Mouse (Mus musculus) monocyte, adult 5-6 weeks (primary cell): ENCODE measurements around the gene Rusc2. TPM values are rescaled to one million over a fixed set of nuclear protein-coding genes. Genes with fewer than 3 reads are reported as not detected.

Experiments used
- ATAC-seq: fragments of 153-309, 156-312 bp; replicated peaks from 2 replicates; pipeline ENCODE4 v1.8.0; 2017; ENCODE audit warnings: mild to moderate bottlenecking; ENCODE audit not compliant: low TSS enrichment, insufficient number of reproducible peaks, severe bottlenecking, poor library complexity, low FRiP score
- total RNA-seq: library from RNA; stranded (forward); fragments of 200-1000, 200-491, 200-594 nt; gene quantifications from 3 replicates; pipeline ENCODE4 v1.2.3, GENCODE M21; 2017

Gene Rusc2
- total RNA-seq, 1 experiment from 2014 or later = 7.6 TPM

GRCm38 (mm10) chr4:43465935-43466334 is 84.2 kb downstream of the Rusc2 start:
- no peak for ATAC-seq

GRCm38 (mm10) chr4:43466872-43467271 is 85.1 kb downstream of the Rusc2 start:
- no peak for ATAC-seq

GRCm38 (mm10) chr4:43470301-43470700 is 88.5 kb downstream of the Rusc2 start:
- peak; percentile 60; the same call in 1 of the 2 replicates for ATAC-seq

- no peak for ATAC-seq
Observed at GRCm38 (mm10) chr4:43473636-43474035, 91.9 kb downstream of the Rusc2 start.

GRCm38 (mm10) chr4:43476604-43477003 is 94.8 kb downstream of the Rusc2 start:
- no peak for ATAC-seq

Other genes with a start within 250 kb of the Rusc2 start
- 0.19 to 0.95 TPM (median 0.53 TPM) in 3 replicates for gene Atp8b5, start 114.8 kb upstream of the Rusc2 start, total RNA-seq
- gene Fam166b, start 47.2 kb downstream of the Rusc2 start, total RNA-seq = 1.1 to 2.8 TPM in 2 of 3 replicates, not detected in the other
- gene Tesk1, start 60.0 kb downstream of the Rusc2 start, total RNA-seq = 12.8 to 21.7 TPM (median 12.9 TPM) in 3 replicates
- gene Cd72, start 72.6 kb downstream of the Rusc2 start, total RNA-seq = 76.6 to 146 TPM (median 108 TPM) in 3 replicates
- gene Sit1, start 101.8 kb downstream of the Rusc2 start, total RNA-seq = 0.49 to 5.0 TPM (median 0.64 TPM) in 3 replicates
- 21.2 to 29.5 TPM (median 29.3 TPM) in 3 replicates for gene Ccdc107, start 110.9 kb downstream of the Rusc2 start, total RNA-seq
- 0.97 to 3.4 TPM (median 2.1 TPM) in 3 replicates for gene Arhgef39, start 117.7 kb downstream of the Rusc2 start, total RNA-seq
- 0.75 to 1.7 TPM (median 1.0 TPM) in 3 replicates for gene Car9, start 125.0 kb downstream of the Rusc2 start, total RNA-seq
- gene Tpm2, start 141.8 kb downstream of the Rusc2 start, total RNA-seq = 4.7 TPM in 1 of 3 replicates, not detected in the others
- gene Creb3, start 180.4 kb downstream of the Rusc2 start, total RNA-seq = 80.3 to 165 TPM (median 108 TPM) in 3 replicates
- gene Tln1, start 180.7 kb downstream of the Rusc2 start, total RNA-seq = 816 to 935 TPM (median 878 TPM) in 3 replicates
- gene Rgp1, start 196.7 kb downstream of the Rusc2 start, total RNA-seq = 17.8 to 28.6 TPM (median 28.5 TPM) in 3 replicates
- gene Gba2, start 196.9 kb downstream of the Rusc2 start, total RNA-seq = 9.3 to 22.3 TPM (median 9.7 TPM) in 3 replicates
- gene Msmp, start 202.5 kb downstream of the Rusc2 start, total RNA-seq = 0.48 TPM in 1 of 3 replicates, not detected in the others
- 0.19 to 0.38 TPM in 2 of 3 replicates, not detected in the other for gene Npr2, start 250.0 kb downstream of the Rusc2 start, total RNA-seq